ENCODE assay signal across 13 mouse cellular contexts in genomic region chr10:76332040-76332439, GRCm38 (mm10).
"Had no signal": no experiment of that assay in that cellular context is flagged by ENCODE, and none has a peak within 500 bp of the region (broad histone marks: within the 10 kb centered on the region; RNA-seq: fewer than 3 reads in every experiment).

No protein-coding gene starts in this region.

- H3K4me1 ChIP-seq: stomach, embryonic 15.5 days had no signal

- H3K4me3 ChIP-seq: liver, embryonic 13.5 days; stomach, embryonic 15.5 days had no signal

- DNase-seq: kidney, adult 18-20 months; kidney, adult 9 months; kidney, postnatal 14 days; kidney, postnatal 4 days; liver, embryonic 13.5 days; lung, adult 2 months; lung, postnatal 14 days; lung, postnatal 4 days; midbrain, embryonic 14.5 days; right cerebral cortex, postnatal 25 days; spleen, adult 18-20 months; thymus, postnatal 25 days had no signal

- H3K27ac ChIP-seq: liver, embryonic 13.5 days; stomach, embryonic 15.5 days had no signal
